Mouse (Mus musculus): ENCODE data around the gene Tnfrsf1b.

DNA sequence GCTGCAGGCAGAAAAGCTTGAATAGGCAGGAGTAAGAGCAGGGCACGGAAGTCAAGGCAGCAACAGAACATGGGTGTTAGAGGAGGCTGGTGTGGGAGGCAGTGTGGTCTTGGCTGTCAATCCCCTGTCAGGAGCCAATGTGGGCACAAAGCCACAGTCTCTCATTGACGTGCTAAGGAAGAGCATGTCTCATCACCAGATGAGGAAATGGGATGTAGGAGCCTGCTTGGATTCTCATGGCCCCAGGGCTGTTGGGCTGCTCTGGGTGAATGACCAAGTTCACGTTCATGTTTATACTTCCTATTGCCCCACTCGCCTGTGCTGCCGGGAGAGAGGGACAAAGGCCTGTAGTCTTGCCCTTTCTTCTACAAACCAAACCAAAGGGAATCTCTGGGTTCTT lies 28.8 kb downstream of the Tnfrsf1b start:
- TF ChIP-seq CTCF (IDR thresholded peaks at IDR 0.05; ENCODE audit: control insufficient read depth, insufficient read depth, low read length) = no peak
- no peak for TF ChIP-seq POLR2A (IDR thresholded peaks at IDR 0.05; ENCODE audit: borderline replicate concordance, control insufficient read depth, low read depth, low read length)
